Mouse (Mus musculus): ENCODE data around the gene Agap2. TPM values are rescaled to one million over a fixed set of nuclear protein-coding genes. Genes with fewer than 3 reads are reported as not detected.
A peak's percentile ranks its signal among the peaks of the same experiment; 100 is the strongest.

The Agap2 gene
- total and polyA plus RNA-seq, 2 experiments = 0.28 to 0.55 TPM

GRCm38 (mm10) chr10:127083292-127083914 lies 8.3 kb downstream of the Agap2 start:
- no peak for DNase-seq (ENCODE audit: extremely low read depth, low read depth, low spot score)
- Histone ChIP-seq H3K79me2 (ENCODE audit: control insufficient read depth, insufficient read depth, low read length) (no peaks in the 10 kb centered on the region), H3K4me3 (ENCODE audit: insufficient read depth, low read depth, low read length) (no peak overlapping the region), H3K9ac (ENCODE audit: low read depth, low read length) (no peak overlapping the region), H3K27ac (replicated peaks; ENCODE audit: insufficient read depth, low read depth, low read length) (no peak overlapping the region), H3K4me1 (ENCODE audit: control insufficient read depth, insufficient read depth, low read length) (peaks cover 27% of the 10 kb centered on the region), H3K36me3 (ENCODE audit: control insufficient read depth, insufficient read depth, low read length) (no peaks in the 10 kb centered on the region), H3K27me3 (ENCODE audit: control insufficient read depth, insufficient read depth, low read length) (no peaks in the 10 kb centered on the region)
- TF ChIP-seq CTCF (IDR thresholded peaks at IDR 0.05; ENCODE audit: low read depth, low read length) = no peak
- TF ChIP-seq POLR2A (IDR thresholded peaks at IDR 0.05; ENCODE audit: extremely low read depth, insufficient read depth, low read length) = no peak
- 71% methylated on average over 8 of the region's 8 CpGs for WGBS

GRCm38 (mm10) chr10:127083915-127084306 lies 8.8 kb downstream of the Agap2 start:
- H3K4me3 ChIP-seq (ENCODE audit: insufficient read depth, low read depth, low read length) = no peak overlapping the region
- no peak for TF ChIP-seq CTCF (IDR thresholded peaks at IDR 0.05; ENCODE audit: low read depth, low read length)
- TF ChIP-seq POLR2A (IDR thresholded peaks at IDR 0.05; ENCODE audit: extremely low read depth, insufficient read depth, low read length) = no peak
- H3K27me3 ChIP-seq (ENCODE audit: control insufficient read depth, insufficient read depth, low read length) = no peaks in the 10 kb centered on the region
- whole genome bisulfite sequencing = 73% methylated on average over 5 of the region's 5 CpGs
- H3K4me1 ChIP-seq (ENCODE audit: control insufficient read depth, insufficient read depth, low read length) = peaks cover 25% of the 10 kb centered on the region
- H3K9ac ChIP-seq (ENCODE audit: low read depth, low read length) = no peak overlapping the region
- no peak for DNase-seq (ENCODE audit: extremely low read depth, low read depth, low spot score)
- H3K79me2 ChIP-seq (ENCODE audit: control insufficient read depth, insufficient read depth, low read length) = no peaks in the 10 kb centered on the region
- H3K36me3 ChIP-seq (ENCODE audit: control insufficient read depth, insufficient read depth, low read length) = no peaks in the 10 kb centered on the region
- H3K27ac ChIP-seq (replicated peaks; ENCODE audit: insufficient read depth, low read depth, low read length) = no peak overlapping the region

- Histone ChIP-seq H3K4me3 (ENCODE audit: insufficient read depth, low read depth, low read length) (no peak overlapping the region), H3K4me1 (ENCODE audit: control insufficient read depth, insufficient read depth, low read length) (peaks cover 24% of the 10 kb centered on the region), H3K9ac (ENCODE audit: low read depth, low read length) (no peak overlapping the region), H3K79me2 (ENCODE audit: control insufficient read depth, insufficient read depth, low read length) (no peaks in the 10 kb centered on the region), H3K27ac (replicated peaks; ENCODE audit: insufficient read depth, low read depth, low read length) (no peak overlapping the region), H3K36me3 (ENCODE audit: control insufficient read depth, insufficient read depth, low read length) (no peaks in the 10 kb centered on the region), H3K27me3 (ENCODE audit: control insufficient read depth, insufficient read depth, low read length) (no peaks in the 10 kb centered on the region)
- TF ChIP-seq CTCF (IDR thresholded peaks at IDR 0.05; ENCODE audit: low read depth, low read length) = no peak
- DNase-seq (ENCODE audit: extremely low read depth, low read depth, low spot score) = no peak
- WGBS = 86% methylated on average over 9 of the region's 9 CpGs
Measured at GRCm38 (mm10) chr10:127085052-127085451, 10.0 kb downstream of the Agap2 start.

GRCm38 (mm10) chr10:127085633-127086032 lies 10.5 kb downstream of the Agap2 start:
- H3K9ac ChIP-seq (ENCODE audit: low read depth, low read length) = no peak overlapping the region
- WGBS = 74% methylated on average over 6 of the region's 6 CpGs
- H3K4me3 ChIP-seq (ENCODE audit: insufficient read depth, low read depth, low read length) = no peak overlapping the region
- no peaks in the 10 kb centered on the region for H3K79me2 ChIP-seq (ENCODE audit: control insufficient read depth, insufficient read depth, low read length)
- DNase-seq (ENCODE audit: extremely low read depth, low read depth, low spot score) = no peak
- 0 out of 2 replicates have a peak, but pooled peaks cover 3% of the 10 kb centered on the region for H3K27me3 ChIP-seq (ENCODE audit: control insufficient read depth, insufficient read depth, low read length)
- no peak overlapping the region for H3K27ac ChIP-seq (replicated peaks; ENCODE audit: insufficient read depth, low read depth, low read length)
- peaks cover 20% of the 10 kb centered on the region for H3K4me1 ChIP-seq (ENCODE audit: control insufficient read depth, insufficient read depth, low read length)
- H3K36me3 ChIP-seq (ENCODE audit: control insufficient read depth, insufficient read depth, low read length) = no peaks in the 10 kb centered on the region
- TF ChIP-seq CTCF (IDR thresholded peaks at IDR 0.05; ENCODE audit: low read depth, low read length) (peak; percentile 7; the same call in 1 of the 2 replicates), POLR2A (IDR thresholded peaks at IDR 0.05; ENCODE audit: extremely low read depth, insufficient read depth, low read length) (no peak)

- Histone ChIP-seq H3K9ac (ENCODE audit: low read depth, low read length) (0 out of 2 replicates have a peak overlapping the region, but pooled peaks have one; percentile 5), H3K79me2 (ENCODE audit: control insufficient read depth, insufficient read depth, low read length) (no peaks in the 10 kb centered on the region)
- WGBS = 13% methylated on average over 57 of the region's 57 CpGs
Measured at GRCm38 (mm10) chr10:127090560-127091411, 15.7 kb downstream of the Agap2 start.

More at GRCm38 (mm10) chr10:127090560-127091411, 15.7 kb downstream of the Agap2 start:
- no peaks in the 10 kb centered on the region; the same call in 1 of the 2 replicates for H3K36me3 ChIP-seq (ENCODE audit: control insufficient read depth, insufficient read depth, low read length)
- peak; percentile 50 for DNase-seq (ENCODE audit: extremely low read depth, low read depth, low spot score)
- H3K27ac ChIP-seq (replicated peaks; ENCODE audit: insufficient read depth, low read depth, low read length) = no peak overlapping the region
- TF ChIP-seq CTCF (IDR thresholded peaks at IDR 0.05; ENCODE audit: low read depth, low read length) (no peak), POLR2A (IDR thresholded peaks at IDR 0.05; ENCODE audit: extremely low read depth, insufficient read depth, low read length) (no peak)
- H3K4me3 ChIP-seq (ENCODE audit: insufficient read depth, low read depth, low read length) = no peak overlapping the region; the same call in 1 of the 2 replicates
- H3K27me3 ChIP-seq (ENCODE audit: control insufficient read depth, insufficient read depth, low read length) = 0 out of 2 replicates have a peak, but pooled peaks cover 3% of the 10 kb centered on the region
- peaks cover 9% of the 10 kb centered on the region for H3K4me1 ChIP-seq (ENCODE audit: control insufficient read depth, insufficient read depth, low read length)
